Mouse (Mus musculus): ENCODE data around the gene Arid1b. TPM values are rescaled to one million over a fixed set of nuclear protein-coding genes. Genes with fewer than 3 reads are reported as not detected.

Arid1b gene
- polyA plus RNA-seq, 1 experiment from 2014 or later, result 12.9 TPM

GRCm38 (mm10) chr17:5115952-5116351 lies 121.8 kb downstream of the Arid1b start:
- no peaks in the 10 kb centered on the region for H3K9me3 ChIP-seq (replicated peaks; ENCODE audit: control insufficient read depth, low read length)
- no peak overlapping the region for H3K4me3 ChIP-seq (ENCODE audit: low read depth, low read length)
- H3K9ac ChIP-seq (replicated peaks; ENCODE audit: low read length), result no peak overlapping the region
- H3K4me2 ChIP-seq (ENCODE audit: low read depth, low read length), result no peak overlapping the region
- DNase-seq (ENCODE audit: low spot score), result no peak
- H3K4me1 ChIP-seq (ENCODE audit: control insufficient read depth, insufficient read depth, low read length), result no peaks in the 10 kb centered on the region
- 82% methylated on average over 6 of the region's 6 CpGs for WGBS
- no peak for ATAC-seq (replicated peaks; ENCODE audit: insufficient number of reproducible peaks, low FRiP score, low TSS enrichment, low read depth)
- no peaks in the 10 kb centered on the region for H3K27me3 ChIP-seq (ENCODE audit: control insufficient read depth, insufficient read depth, low read length)
- H3K27ac ChIP-seq (replicated peaks; ENCODE audit: low read depth, low read length), result no peak overlapping the region
- no peaks in the 10 kb centered on the region for H3K36me3 ChIP-seq (replicated peaks; ENCODE audit: control insufficient read depth, insufficient read depth, low read depth, low read length)

- DNase-seq (ENCODE audit: low spot score) (no peak), ATAC-seq (replicated peaks; ENCODE audit: insufficient number of reproducible peaks, low FRiP score, low TSS enrichment, low read depth) (no peak)
- no peak overlapping the region for H3K27ac ChIP-seq (replicated peaks; ENCODE audit: low read depth, low read length)
- H3K4me1 ChIP-seq (ENCODE audit: control insufficient read depth, insufficient read depth, low read length), result no peaks in the 10 kb centered on the region
- H3K9me3 ChIP-seq (replicated peaks; ENCODE audit: control insufficient read depth, low read length), result no peaks in the 10 kb centered on the region
- no peak overlapping the region for H3K4me3 ChIP-seq (ENCODE audit: low read depth, low read length)
- H3K36me3 ChIP-seq (replicated peaks; ENCODE audit: control insufficient read depth, insufficient read depth, low read depth, low read length), result no peaks in the 10 kb centered on the region
- no peak overlapping the region for H3K4me2 ChIP-seq (ENCODE audit: low read depth, low read length)
- WGBS, result 75% methylated on average over 2 of the region's 2 CpGs
- H3K9ac ChIP-seq (replicated peaks; ENCODE audit: low read length), result no peak overlapping the region
- H3K27me3 ChIP-seq (ENCODE audit: control insufficient read depth, insufficient read depth, low read length), result no peaks in the 10 kb centered on the region
These were observed 122.9 kb downstream of the Arid1b start for GRCm38 (mm10) chr17:5116990-5117389.

- H3K36me3 ChIP-seq (replicated peaks; ENCODE audit: control insufficient read depth, insufficient read depth, low read depth, low read length), result no peaks in the 10 kb centered on the region
- no peak overlapping the region for H3K9ac ChIP-seq (replicated peaks; ENCODE audit: low read length)
- no peak for ATAC-seq (replicated peaks; ENCODE audit: insufficient number of reproducible peaks, low FRiP score, low TSS enrichment, low read depth)
- no peak overlapping the region for H3K4me3 ChIP-seq (ENCODE audit: low read depth, low read length)
- H3K4me1 ChIP-seq (ENCODE audit: control insufficient read depth, insufficient read depth, low read length), result no peaks in the 10 kb centered on the region
- H3K27me3 ChIP-seq (ENCODE audit: control insufficient read depth, insufficient read depth, low read length), result no peaks in the 10 kb centered on the region
- no peak overlapping the region for H3K4me2 ChIP-seq (ENCODE audit: low read depth, low read length)
- no peak for DNase-seq (ENCODE audit: low spot score)
- no peaks in the 10 kb centered on the region for H3K9me3 ChIP-seq (replicated peaks; ENCODE audit: control insufficient read depth, low read length)
- WGBS, result 85% methylated on average over 4 of the region's 4 CpGs
- H3K27ac ChIP-seq (replicated peaks; ENCODE audit: low read depth, low read length), result no peak overlapping the region
These were observed 124.0 kb downstream of the Arid1b start for GRCm38 (mm10) chr17:5118171-5118570.

GRCm38 (mm10) chr17:5124643-5125042 lies 130.5 kb downstream of the Arid1b start:
- H3K4me3 ChIP-seq (ENCODE audit: low read depth, low read length), result no peak overlapping the region
- WGBS, result 82% methylated on average over 2 of the region's 2 CpGs
- no peaks in the 10 kb centered on the region for H3K4me1 ChIP-seq (ENCODE audit: control insufficient read depth, insufficient read depth, low read length)
- no peak overlapping the region for H3K9ac ChIP-seq (replicated peaks; ENCODE audit: low read length)
- ATAC-seq (replicated peaks; ENCODE audit: insufficient number of reproducible peaks, low FRiP score, low TSS enrichment, low read depth) (no peak), DNase-seq (ENCODE audit: low spot score) (no peak)
- no peak overlapping the region for H3K4me2 ChIP-seq (ENCODE audit: low read depth, low read length)
- H3K9me3 ChIP-seq (replicated peaks; ENCODE audit: control insufficient read depth, low read length), result no peaks in the 10 kb centered on the region
- no peaks in the 10 kb centered on the region for H3K36me3 ChIP-seq (replicated peaks; ENCODE audit: control insufficient read depth, insufficient read depth, low read depth, low read length)
- H3K27ac ChIP-seq (replicated peaks; ENCODE audit: low read depth, low read length), result no peak overlapping the region
- no peaks in the 10 kb centered on the region for H3K27me3 ChIP-seq (ENCODE audit: control insufficient read depth, insufficient read depth, low read length)

GRCm38 (mm10) chr17:5125084-5125855 lies 131.1 kb downstream of the Arid1b start:
- ATAC-seq (replicated peaks; ENCODE audit: insufficient number of reproducible peaks, low FRiP score, low TSS enrichment, low read depth), result no peak
- H3K27me3 ChIP-seq (ENCODE audit: control insufficient read depth, insufficient read depth, low read length), result no peaks in the 10 kb centered on the region
- WGBS, result 74% methylated on average over 5 of the region's 5 CpGs
- no peaks in the 10 kb centered on the region for H3K36me3 ChIP-seq (replicated peaks; ENCODE audit: control insufficient read depth, insufficient read depth, low read depth, low read length)
- H3K9ac ChIP-seq (replicated peaks; ENCODE audit: low read length), result no peak overlapping the region
- no peak overlapping the region for H3K4me2 ChIP-seq (ENCODE audit: low read depth, low read length)
- H3K27ac ChIP-seq (replicated peaks; ENCODE audit: low read depth, low read length), result no peak overlapping the region
- H3K4me3 ChIP-seq (ENCODE audit: low read depth, low read length), result no peak overlapping the region
- H3K4me1 ChIP-seq (ENCODE audit: control insufficient read depth, insufficient read depth, low read length), result no peaks in the 10 kb centered on the region
- no peak for DNase-seq (ENCODE audit: low spot score)
- H3K9me3 ChIP-seq (replicated peaks; ENCODE audit: control insufficient read depth, low read length), result no peaks in the 10 kb centered on the region

GRCm38 (mm10) chr17:5125856-5126806 lies 132.0 kb downstream of the Arid1b start:
- no peak overlapping the region for H3K27ac ChIP-seq (replicated peaks; ENCODE audit: low read depth, low read length)
- no peaks in the 10 kb centered on the region for H3K27me3 ChIP-seq (ENCODE audit: control insufficient read depth, insufficient read depth, low read length)
- H3K9ac ChIP-seq (replicated peaks; ENCODE audit: low read length), result no peak overlapping the region
- DNase-seq (ENCODE audit: low spot score) (no peak), ATAC-seq (replicated peaks; ENCODE audit: insufficient number of reproducible peaks, low FRiP score, low TSS enrichment, low read depth) (no peak)
- WGBS, result 80% methylated on average over 5 of the region's 5 CpGs
- H3K4me2 ChIP-seq (ENCODE audit: low read depth, low read length), result no peak overlapping the region
- no peaks in the 10 kb centered on the region for H3K9me3 ChIP-seq (replicated peaks; ENCODE audit: control insufficient read depth, low read length)
- no peaks in the 10 kb centered on the region for H3K36me3 ChIP-seq (replicated peaks; ENCODE audit: control insufficient read depth, insufficient read depth, low read depth, low read length)
- H3K4me3 ChIP-seq (ENCODE audit: low read depth, low read length), result no peak overlapping the region
- H3K4me1 ChIP-seq (ENCODE audit: control insufficient read depth, insufficient read depth, low read length), result no peaks in the 10 kb centered on the region

GRCm38 (mm10) chr17:5129606-5130005 lies 135.5 kb downstream of the Arid1b start:
- Histone ChIP-seq H3K27ac (replicated peaks; ENCODE audit: low read depth, low read length) (no peak overlapping the region), H3K9ac (replicated peaks; ENCODE audit: low read length) (no peak overlapping the region), H3K9me3 (replicated peaks; ENCODE audit: control insufficient read depth, low read length) (no peaks in the 10 kb centered on the region), H3K4me3 (ENCODE audit: low read depth, low read length) (no peak overlapping the region), H3K36me3 (replicated peaks; ENCODE audit: control insufficient read depth, insufficient read depth, low read depth, low read length) (no peaks in the 10 kb centered on the region), H3K4me1 (ENCODE audit: control insufficient read depth, insufficient read depth, low read length) (no peaks in the 10 kb centered on the region), H3K27me3 (ENCODE audit: control insufficient read depth, insufficient read depth, low read length) (no peaks in the 10 kb centered on the region), H3K4me2 (ENCODE audit: low read depth, low read length) (no peak overlapping the region)
- ATAC-seq (replicated peaks; ENCODE audit: insufficient number of reproducible peaks, low FRiP score, low TSS enrichment, low read depth) (no peak), DNase-seq (ENCODE audit: low spot score) (no peak)
- 86% methylated on average over 2 of the region's 2 CpGs for WGBS

GRCm38 (mm10) chr17:5130116-5130515 lies 136.0 kb downstream of the Arid1b start:
- DNase-seq (ENCODE audit: low spot score) (no peak), ATAC-seq (replicated peaks; ENCODE audit: insufficient number of reproducible peaks, low FRiP score, low TSS enrichment, low read depth) (no peak)
- H3K4me3 ChIP-seq (ENCODE audit: low read depth, low read length), result no peak overlapping the region
- no peaks in the 10 kb centered on the region for H3K27me3 ChIP-seq (ENCODE audit: control insufficient read depth, insufficient read depth, low read length)
- WGBS, result 80% methylated on average over 4 of the region's 4 CpGs
- H3K36me3 ChIP-seq (replicated peaks; ENCODE audit: control insufficient read depth, insufficient read depth, low read depth, low read length), result no peaks in the 10 kb centered on the region
- no peaks in the 10 kb centered on the region for H3K4me1 ChIP-seq (ENCODE audit: control insufficient read depth, insufficient read depth, low read length)
- H3K9ac ChIP-seq (replicated peaks; ENCODE audit: low read length), result no peak overlapping the region
- no peaks in the 10 kb centered on the region for H3K9me3 ChIP-seq (replicated peaks; ENCODE audit: control insufficient read depth, low read length)
- no peak overlapping the region for H3K27ac ChIP-seq (replicated peaks; ENCODE audit: low read depth, low read length)
- H3K4me2 ChIP-seq (ENCODE audit: low read depth, low read length), result no peak overlapping the region
